Mouse (Mus musculus): ENCODE data around the gene Fgfr2.
A peak's percentile ranks its signal among the peaks of the same experiment; 100 is the strongest.

The Fgfr2 gene

GRCm38 (mm10) chr7:132585695-132586491 is 537.3 kb downstream of the Fgfr2 start:
- DNase-seq (ENCODE audit: low read depth, low spot score): no peak

- DNase-seq (ENCODE audit: low read depth, low spot score): no peak
Measured at GRCm38 (mm10) chr7:132581441-132581840, 541.7 kb downstream of the Fgfr2 start.

DNA sequence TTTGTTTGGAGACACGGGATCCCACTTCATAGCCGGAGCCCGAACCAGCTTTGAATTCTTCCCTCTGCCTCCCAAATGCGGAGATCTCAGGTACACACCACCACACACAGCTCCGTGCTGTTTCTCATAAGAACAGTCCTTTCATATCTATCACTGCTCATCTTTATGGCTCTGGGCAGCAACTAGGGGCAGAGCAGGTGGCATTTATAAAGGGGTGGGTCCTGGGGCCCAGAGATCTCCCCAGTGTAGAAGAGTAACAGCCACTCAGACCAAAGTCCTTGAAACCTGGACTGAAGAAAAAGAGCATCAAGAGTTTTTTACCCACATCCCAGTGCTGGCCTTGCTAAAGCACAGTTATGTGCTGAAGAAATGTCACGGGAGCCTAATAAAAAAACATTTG is 542.6 kb downstream of the Fgfr2 start:
- DNase-seq (ENCODE audit: low read depth, low spot score): no peak

DNA sequence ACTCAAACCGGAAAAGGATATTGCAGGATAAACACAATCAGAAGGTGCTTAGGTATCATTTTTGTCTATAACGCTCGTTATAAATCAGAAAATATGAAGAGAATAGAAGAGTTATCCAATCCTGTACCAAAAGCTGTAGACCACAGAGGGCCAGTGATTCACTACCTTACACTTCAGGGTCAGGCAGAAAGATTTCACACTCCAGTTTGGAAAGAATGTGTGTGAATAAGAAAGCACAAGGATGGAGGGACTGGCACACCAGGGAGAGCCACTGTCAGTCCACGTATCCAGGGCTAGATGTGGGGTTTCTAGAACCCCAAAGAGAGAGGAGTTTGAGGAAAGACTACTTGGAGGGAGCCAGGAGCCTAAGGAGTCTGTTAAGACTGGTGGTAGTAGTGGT is 546.3 kb downstream of the Fgfr2 start:
- DNase-seq (ENCODE audit: low read depth, low spot score): peak; percentile 53

DNA sequence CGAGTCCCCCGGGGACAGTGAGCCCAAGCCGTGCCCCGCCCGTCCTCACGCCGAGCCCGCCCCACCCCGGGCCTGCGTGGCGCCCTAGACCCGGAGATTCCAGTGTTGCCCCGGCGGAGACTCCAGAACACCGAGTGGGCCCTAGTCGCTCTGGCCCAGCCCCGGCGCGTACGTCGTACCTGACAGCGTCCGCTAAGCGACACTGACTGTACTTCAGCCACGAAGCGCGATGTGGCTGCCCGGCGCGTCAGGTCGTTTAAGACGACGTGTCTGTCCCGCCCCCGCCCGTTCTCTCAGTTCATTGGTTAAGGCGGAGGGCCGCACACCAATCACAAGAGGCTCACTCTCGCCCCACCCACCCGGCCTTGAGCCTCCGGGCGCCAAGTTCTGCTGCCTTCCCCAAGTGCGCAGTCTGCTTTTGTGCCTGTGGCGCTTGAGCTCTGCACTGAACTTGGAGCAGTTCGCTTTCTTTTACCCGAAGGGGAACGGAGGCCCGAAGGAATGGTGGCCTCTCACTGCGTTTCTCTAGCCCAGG is 547.0 kb downstream of the Fgfr2 start, which contains the start of gene Oat:
Gene Oat (minus strand): TSS at position 283 of the 535 bp plus-strand sequence.
- DNase-seq (ENCODE audit: low read depth, low spot score): peak; percentile 96

GRCm38 (mm10) chr7:132575623-132576022 is 547.5 kb downstream of the Fgfr2 start:
- DNase-seq (ENCODE audit: low read depth, low spot score): peak; percentile 97

DNA sequence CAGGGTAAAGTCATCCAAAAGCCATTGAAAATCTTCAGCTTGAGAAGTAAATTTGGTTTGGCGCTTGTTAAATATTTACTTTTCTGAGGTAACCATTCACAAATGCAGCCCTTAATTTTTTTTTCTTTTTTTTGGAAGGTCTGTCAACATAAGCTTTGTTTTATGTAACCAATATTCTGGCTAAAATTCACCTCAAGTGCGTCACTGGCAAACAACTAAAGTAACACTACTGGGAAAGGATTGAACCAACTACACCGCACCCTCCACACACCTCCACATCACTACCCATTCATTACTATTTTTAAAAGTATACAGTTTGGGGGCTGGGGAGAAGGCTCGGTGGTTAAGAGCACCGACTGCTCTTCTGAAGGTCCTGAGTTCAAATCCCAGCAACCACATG is 548.5 kb downstream of the Fgfr2 start:
- DNase-seq (ENCODE audit: low read depth, low spot score): no peak

DNA sequence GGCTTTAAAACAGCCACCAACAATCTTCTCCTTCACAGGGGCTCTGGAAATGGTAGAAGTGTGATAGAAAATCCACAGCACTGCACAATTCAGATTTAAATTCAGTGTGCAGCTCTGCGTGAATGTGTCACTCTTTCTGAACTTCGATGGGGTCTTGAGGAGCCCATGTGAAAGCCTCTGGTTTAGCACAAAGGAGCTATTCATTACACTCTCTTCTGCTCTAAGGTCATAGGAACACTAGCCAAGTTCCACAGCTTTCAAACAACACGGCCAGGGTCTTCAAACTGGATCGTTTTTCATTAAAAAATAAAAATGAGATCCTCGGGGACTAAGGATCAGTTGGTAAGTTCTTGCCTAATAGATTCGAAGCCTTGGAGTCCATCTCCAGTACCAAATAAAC is 549.9 kb downstream of the Fgfr2 start:
- DNase-seq (ENCODE audit: low read depth, low spot score): no peak

DNA sequence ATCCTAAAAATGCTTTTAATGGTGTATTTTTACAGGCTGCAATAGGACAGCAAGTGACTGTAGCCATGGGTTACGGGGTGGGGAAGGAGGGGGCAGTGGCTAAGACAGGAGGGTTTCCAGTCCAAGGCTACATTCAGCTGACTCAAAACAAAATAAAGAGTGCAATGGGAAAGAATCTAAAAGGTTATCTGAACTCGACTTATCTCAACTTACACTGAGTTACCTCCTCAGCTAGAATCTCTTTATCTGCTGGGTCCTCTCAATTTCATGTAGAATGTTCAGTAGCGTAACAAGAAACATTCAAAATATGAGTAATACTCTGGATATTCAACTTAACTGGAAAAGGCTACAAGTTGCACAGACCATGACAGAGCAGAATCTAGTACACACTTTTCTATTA is 550.4 kb downstream of the Fgfr2 start:
- DNase-seq (ENCODE audit: low read depth, low spot score): no peak

DNA sequence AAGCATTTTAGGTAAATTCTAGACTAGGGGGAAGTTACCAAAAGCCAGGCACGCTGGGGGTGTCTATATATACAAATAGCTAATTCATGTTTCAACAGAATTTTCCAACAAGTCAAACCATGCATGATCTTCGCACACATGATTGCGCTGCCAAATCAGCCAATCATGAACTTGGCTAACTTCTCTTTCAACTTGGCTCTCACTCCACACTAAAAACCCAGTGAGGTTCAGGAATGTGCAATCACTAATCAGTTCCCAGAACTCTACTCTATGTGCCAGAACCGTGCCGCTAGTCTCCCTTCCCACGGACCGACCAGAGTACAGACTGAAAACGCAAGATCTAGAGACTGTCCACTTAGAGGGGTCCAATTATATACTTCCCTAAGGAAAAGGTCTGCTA is 551.7 kb downstream of the Fgfr2 start:
- DNase-seq (ENCODE audit: low read depth, low spot score): no peak

DNA sequence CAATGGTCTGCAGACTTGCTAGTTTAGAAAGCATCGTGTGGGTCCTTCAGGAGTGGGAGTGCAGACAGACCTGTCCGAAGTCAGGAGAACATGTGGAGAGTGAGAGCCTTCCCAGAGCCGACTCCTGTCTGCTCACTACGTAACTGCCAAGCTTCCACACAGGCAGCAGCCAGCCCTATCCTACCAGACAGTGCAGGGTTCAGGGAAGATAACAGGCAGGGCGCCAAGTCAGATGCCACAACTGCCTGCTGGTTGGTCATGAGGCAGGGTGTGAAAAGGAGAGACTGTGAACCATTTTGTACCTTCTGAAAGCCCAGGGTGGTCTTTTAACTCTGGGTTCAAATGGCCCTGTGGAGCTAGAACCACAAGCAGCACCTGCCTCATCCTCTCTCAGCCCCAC is 553.1 kb downstream of the Fgfr2 start:
- DNase-seq (ENCODE audit: low read depth, low spot score): no peak

- no peak for DNase-seq (ENCODE audit: low read depth, low spot score)
Measured at GRCm38 (mm10) chr7:132568817-132569216, 554.3 kb downstream of the Fgfr2 start.

GRCm38 (mm10) chr7:132565831-132566230 is 557.3 kb downstream of the Fgfr2 start:
- DNase-seq (ENCODE audit: low read depth, low spot score): no peak

- DNase-seq (ENCODE audit: low read depth, low spot score): no peak
Measured at GRCm38 (mm10) chr7:132559138-132559766, 563.9 kb downstream of the Fgfr2 start.

GRCm38 (mm10) chr7:132558141-132558736 is 564.9 kb downstream of the Fgfr2 start:
- DNase-seq (ENCODE audit: low read depth, low spot score): no peak

- no peak for DNase-seq (ENCODE audit: low read depth, low spot score)
Measured at GRCm38 (mm10) chr7:132556575-132556974, 566.6 kb downstream of the Fgfr2 start.

DNA sequence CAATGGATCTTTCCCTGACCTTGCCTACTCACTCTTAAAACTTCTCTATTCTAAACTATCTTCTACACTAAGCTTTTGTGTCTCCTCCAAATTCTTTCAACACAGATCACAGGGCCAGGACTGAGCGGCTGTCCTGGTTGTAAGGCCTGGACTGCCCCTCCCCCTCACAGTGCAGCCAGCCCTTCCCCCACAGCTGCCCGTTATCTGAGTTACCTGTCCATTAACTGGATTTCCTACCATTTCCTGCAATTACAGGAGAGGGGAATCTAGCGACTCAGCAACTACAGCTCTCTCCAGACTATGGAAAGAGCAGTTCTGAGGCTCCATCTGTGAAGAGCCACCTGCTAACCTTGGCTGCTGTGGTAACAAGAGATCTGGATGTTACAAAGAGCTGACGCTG is 567.2 kb downstream of the Fgfr2 start:
- DNase-seq (ENCODE audit: low read depth, low spot score): no peak

DNA sequence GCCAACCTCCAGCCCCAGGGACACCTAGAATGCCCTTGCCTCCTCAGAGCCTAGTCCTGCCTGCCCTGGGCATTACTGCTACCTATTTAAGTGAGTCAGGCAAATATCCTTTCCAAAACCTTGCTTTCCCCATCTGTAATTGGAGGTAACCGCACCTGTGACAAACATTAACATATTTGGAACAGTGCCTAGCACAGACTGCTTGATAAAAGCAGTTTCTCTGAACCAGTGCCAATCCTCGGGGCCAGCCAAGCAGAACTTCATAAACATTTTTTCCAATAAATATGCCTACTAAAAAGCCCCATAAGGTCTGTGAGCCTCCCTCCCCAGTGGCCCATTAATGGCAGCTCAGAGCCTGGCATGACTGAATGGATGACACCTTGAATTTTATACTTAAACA is 569.1 kb downstream of the Fgfr2 start:
- no peak for DNase-seq (ENCODE audit: low read depth, low spot score)

- DNase-seq (ENCODE audit: low read depth, low spot score): peak; percentile 94
Measured at GRCm38 (mm10) chr7:132551351-132552126, 571.6 kb downstream of the Fgfr2 start.

DNA sequence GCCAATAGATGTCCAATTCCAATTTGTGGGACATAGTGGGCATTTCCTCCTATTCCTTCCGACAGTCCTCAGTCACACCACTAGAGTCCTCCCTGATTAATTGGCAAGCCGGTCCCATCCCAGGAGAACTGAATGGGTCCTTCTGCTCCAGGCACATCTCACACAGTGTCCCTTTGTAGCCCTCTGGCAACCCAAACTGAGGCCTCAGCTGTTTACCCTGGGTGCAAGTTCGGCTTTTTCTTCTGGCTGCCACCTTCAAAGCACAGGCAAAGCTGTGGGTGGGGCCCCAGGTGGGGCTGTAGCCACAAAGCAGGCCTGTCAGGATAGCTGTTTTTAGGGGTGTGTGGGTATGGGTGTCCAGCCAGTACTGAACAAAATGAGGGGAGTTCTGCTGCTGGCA is 576.0 kb downstream of the Fgfr2 start:
- no peak for DNase-seq (ENCODE audit: low read depth, low spot score)

DNA sequence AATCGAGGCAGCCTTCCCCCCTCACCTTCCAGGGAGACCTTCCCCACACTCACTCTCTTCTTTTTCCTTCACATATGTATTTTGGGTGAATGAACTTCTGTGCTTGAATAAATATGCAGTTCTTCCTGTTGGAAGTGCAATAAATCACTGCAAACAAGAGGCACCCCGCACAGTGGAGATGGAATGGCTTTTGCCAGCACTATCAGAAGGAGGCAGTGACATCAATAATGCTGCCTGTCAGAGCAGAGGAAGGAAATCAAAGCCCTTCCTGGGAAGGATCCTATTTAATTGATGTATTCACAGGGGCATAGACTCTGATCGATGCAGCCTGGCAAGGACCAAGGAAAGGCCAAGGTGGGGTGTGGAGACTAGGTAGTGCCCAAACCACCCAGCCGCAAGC is 580.7 kb downstream of the Fgfr2 start:
- DNase-seq (ENCODE audit: low read depth, low spot score): no peak

DNA sequence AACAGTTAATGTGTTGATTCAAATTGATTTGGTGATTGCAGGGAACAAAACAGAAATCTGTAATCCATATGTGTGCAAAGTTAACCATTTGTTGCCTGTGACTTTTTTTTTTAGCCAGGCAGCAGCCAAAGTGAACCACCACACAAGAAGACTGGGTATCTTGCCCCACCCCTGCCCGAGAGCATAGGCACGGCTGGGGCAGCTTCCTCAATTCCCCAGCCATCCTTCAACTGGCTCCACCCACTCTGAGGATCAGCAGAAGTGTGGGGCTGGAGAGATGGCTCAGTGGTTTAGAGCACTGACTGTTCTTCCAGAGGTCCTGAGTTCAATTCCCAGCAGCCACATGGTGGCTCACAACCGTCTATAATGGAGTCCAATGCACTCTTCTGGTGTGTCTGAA is 581.6 kb downstream of the Fgfr2 start:
- no peak for DNase-seq (ENCODE audit: low read depth, low spot score)
